Mouse (Mus musculus) spleen, adult 12 weeks (tissue): ENCODE measurements around the gene H2-Q2.
"Not testable (repeated sequence)": the region's sequence is repeated elsewhere in the genome, so short reads cannot be mapped to it uniquely, and the experiment has no call there.

Experiments used
- DNase-seq: peaks from one replicate; pipeline ENCODE4 v3.0.0; 2022; ENCODE audit warnings: low spot score

H2-Q2 gene

DNA sequence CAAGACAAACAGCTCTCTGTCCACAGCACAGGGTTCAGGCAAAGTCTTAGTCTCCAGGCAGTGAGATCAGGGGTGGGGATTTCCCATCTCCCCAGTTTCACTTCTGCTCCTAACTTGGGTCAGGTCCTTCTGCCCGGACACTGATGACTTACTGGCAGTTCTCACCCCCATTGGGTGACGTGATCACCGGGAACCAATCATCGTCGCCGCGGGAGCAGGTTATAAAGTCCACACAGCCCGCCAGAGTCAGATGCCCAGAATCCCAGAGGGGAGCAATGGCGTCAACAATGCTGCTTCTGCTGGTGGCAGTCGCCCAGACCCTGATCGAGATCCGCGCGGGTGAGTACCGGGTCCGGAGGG is 37.3 kb downstream of the H2-Q2 start, which contains the start of gene H2-Q4:
Gene H2-Q4 (plus strand): TSS at position 249 of the 360 bp plus-strand sequence.
- peak; percentile 83 for DNase-seq

GRCm38 (mm10) chr17:35379729-35380451 is 37.8 kb downstream of the H2-Q2 start:
- DNase-seq: peak; percentile 49

DNA sequence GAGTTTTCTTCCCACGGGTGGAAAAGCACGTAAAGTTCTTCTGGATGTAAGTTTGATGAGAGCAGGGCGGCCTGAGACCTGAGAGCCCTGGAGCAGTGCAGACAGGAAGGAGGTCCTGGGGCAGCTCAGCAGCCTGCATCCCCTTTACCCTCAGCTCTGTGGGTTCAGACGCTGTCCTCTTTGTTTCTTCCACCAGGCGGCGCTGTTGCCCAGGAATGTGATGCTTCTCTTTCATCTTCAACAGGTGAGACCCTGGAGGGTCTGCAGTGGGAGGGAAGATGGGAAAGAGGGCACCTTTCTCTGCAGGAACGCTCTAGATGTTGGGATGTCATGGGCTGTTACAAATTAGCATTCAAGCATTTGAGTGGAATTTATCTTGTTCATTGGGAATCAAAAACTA is 47.8 kb downstream of the H2-Q2 start:
- peak; percentile 45 for DNase-seq

DNA sequence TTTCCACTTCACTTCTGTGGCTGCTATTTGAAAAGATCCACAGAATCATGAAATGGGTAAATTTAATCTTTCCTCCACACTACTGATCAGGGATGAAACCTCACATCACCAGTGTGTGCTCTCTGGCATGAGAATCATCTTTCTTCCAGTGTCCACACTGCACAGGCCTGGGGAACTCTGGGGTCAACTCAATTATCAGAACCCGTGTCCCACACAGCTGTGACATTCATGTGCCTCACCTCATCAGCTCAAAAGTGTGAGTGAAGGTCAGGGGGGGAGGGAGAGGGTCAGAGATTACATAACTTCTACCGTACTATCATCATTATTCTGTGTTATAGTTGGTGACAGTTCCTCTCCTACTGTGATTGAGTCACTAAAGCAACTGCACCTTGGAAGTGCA is 50.6 kb downstream of the H2-Q2 start:
- not testable (repeated sequence) for DNase-seq

GRCm38 (mm10) chr17:35393864-35394800 is 52.1 kb downstream of the H2-Q2 start:
- peak; percentile 38 for DNase-seq
